Mouse (Mus musculus): ENCODE results near the gene Prdx5. TPM values are rescaled to one million over a fixed set of nuclear protein-coding genes. Genes with fewer than 3 reads are reported as not detected.

The Prdx5 gene
- total and polyA plus RNA-seq, 3 experiments, result 130 to 246 TPM; not detected in 1

DNA sequence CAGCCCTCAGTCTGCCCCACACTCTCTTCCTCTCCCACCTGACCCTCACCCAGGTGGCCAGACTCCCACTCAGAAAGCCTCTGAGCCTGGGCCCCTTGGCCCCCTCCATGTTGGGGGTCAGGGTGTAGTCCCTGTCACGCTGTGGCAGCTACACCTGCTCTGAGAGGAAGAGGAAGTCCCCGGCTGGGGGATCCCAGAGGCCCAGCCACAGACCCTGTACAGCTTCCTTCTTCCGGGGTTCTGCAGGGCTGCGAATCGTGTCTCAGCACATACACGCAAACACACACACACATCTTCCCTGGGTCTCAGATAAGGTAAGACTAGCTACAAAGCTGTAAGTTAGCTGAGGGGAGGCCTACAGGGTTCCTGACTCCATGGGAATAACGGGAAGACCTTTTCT lies 51.9 kb downstream of the Prdx5 start, which contains the start of gene Ccdc88b (continued):
- TF ChIP-seq TCF12 (IDR thresholded peaks at IDR 0.05; ENCODE audit: low read depth, low read length) (peak; percentile 67), TBP (IDR thresholded peaks at IDR 0.05; ENCODE audit: low read depth, low read length) (peak; percentile 75), MAZ (IDR thresholded peaks at IDR 0.05; ENCODE audit: low read depth, low read length) (no peak), ZMIZ1 (IDR thresholded peaks at IDR 0.05; ENCODE audit: low read depth, low read length) (peak; percentile 42; the same call in 1 of the 2 replicates), MAFK (IDR thresholded peaks at IDR 0.05; ENCODE audit: borderline replicate concordance, low read depth, low read length) (no peak), USF2 (IDR thresholded peaks at IDR 0.05; ENCODE audit: borderline replicate concordance in 1 of 2, insufficient read depth in 1 of 2, low read depth in 1 of 2, low read length in 2 of 2) (no peak), HCFC1 (IDR thresholded peaks at IDR 0.05; ENCODE audit: low read depth, low read length) (peak; percentile 80), RAD21 (IDR thresholded peaks at IDR 0.05; ENCODE audit: low read depth, low read length) (no peak), MAX (IDR thresholded peaks at IDR 0.05; ENCODE audit: low read length) (peak; percentile 81)

DNA sequence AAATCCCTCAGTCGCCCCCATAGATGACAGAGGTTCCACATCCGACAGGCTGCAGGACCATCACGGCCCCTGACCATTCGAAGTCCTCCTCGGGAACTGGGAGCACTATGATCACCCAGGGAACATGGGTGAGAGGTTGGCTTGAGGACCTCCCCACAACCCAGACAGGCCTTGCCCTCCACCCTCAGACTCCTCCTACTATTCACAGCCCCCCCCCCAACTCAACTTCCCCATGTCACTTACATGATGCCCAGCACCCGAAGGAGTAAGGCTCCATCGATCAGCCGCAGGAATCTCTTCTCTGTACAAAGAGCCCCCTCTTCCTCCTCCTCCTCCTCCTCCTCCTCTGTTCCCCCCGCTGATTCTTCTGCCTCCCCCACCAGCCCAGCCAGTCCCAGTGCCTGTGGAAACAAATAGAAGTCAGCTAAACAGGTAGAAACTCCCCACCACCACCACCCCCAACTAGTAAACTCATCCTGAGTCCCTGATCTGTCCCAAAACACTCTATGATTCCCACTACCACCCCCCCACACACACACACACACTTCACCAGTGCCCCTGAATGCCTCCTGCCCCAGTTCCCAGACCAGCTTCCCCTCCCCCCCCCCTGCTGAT lies 52.4 kb downstream of the Prdx5 start:
- Histone ChIP-seq H3K4me1 (ENCODE audit: control insufficient read depth in 1 of 2, insufficient read depth in 2 of 2, low read length in 2 of 2) (peaks cover 7 to 8% of the 10 kb centered on the region in 2 experiments; a peak in 3 of 4 replicates), H3K79me2 (ENCODE audit: control insufficient read depth, insufficient read depth, low read length, poor library complexity) (peaks cover 9% of the 10 kb centered on the region), H3K9me3 (replicated peaks; ENCODE audit: insufficient read depth, low read length) (no peaks in the 10 kb centered on the region), H3K27me3 (ENCODE audit: control insufficient read depth in 1 of 2, insufficient read depth in 2 of 2, low read length in 2 of 2) (no peaks in the 10 kb centered on the region), H3K4me3 (ENCODE audit: control insufficient read depth in 1 of 2, insufficient read depth in 1 of 2, low read depth in 2 of 2, low read length in 2 of 2) (peak overlapping the region; percentile 42 to 50), H3K9ac (ENCODE audit: control insufficient read depth, low read depth, low read length, poor library complexity, severe bottlenecking) (peak overlapping the region; percentile 58), H3K27ac (ENCODE audit: control insufficient read depth, low read depth, low read length) (peak overlapping the region; percentile 37; the same call in 1 of the 2 replicates), H3K36me3 (ENCODE audit: control insufficient read depth in 1 of 2, insufficient read depth in 2 of 2, low read length in 2 of 2) (peaks cover 4 to 11% of the 10 kb centered on the region in 2 experiments; a peak in 3 of 4 replicates)
- peak; percentile 48 for DNase-seq (ENCODE audit: low read depth, low spot score)
- no peak for TF ChIP-seq CTCF (IDR thresholded peaks at IDR 0.05 in 2 of 3, conservative IDR thresholded peaks at IDR 0.05 in 1 of 3; ENCODE audit: control insufficient read depth in 1 of 3, insufficient read depth in 1 of 3, low read depth in 2 of 3, low read length in 3 of 3, poor library complexity in 1 of 3, severe bottlenecking in 1 of 3)
- TF ChIP-seq MEF2A (IDR thresholded peaks at IDR 0.05; ENCODE audit: extremely low read depth, insufficient replicate concordance, low read depth, low read length, poor library complexity, severe bottlenecking), result no peak
- no peak for TF ChIP-seq NELFE (IDR thresholded peaks at IDR 0.05; ENCODE audit: low read depth, low read length)
- peak; percentile 10; the same call in 1 of the 2 replicates for TF ChIP-seq MAZ (IDR thresholded peaks at IDR 0.05; ENCODE audit: low read depth, low read length)
- TF ChIP-seq ETS1 (IDR thresholded peaks at IDR 0.05; ENCODE audit: low read depth, low read length), result no peak
- no peak for TF ChIP-seq BHLHE40 (IDR thresholded peaks at IDR 0.05; ENCODE audit: borderline replicate concordance, low read depth, low read length)
- no peak for TF ChIP-seq MYC (IDR thresholded peaks at IDR 0.05; ENCODE audit: low read depth, low read length)

DNA sequence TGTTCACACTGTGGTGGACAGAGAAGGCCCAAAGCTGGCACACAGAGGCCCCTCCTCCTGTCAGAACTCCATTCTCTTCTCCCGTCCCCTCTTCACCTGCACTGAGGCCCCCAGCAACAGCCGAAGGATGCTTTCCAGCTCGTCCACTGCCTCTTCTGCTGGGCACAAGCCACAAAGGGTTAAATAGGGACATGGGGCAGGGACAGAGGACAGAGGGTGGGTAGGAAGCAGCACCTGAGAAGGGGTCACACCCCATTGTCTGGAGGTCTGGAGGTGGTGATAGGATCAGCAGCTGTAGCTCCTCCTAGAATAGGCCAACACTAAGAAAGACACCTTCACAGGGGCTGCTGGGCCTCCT lies 52.9 kb downstream of the Prdx5 start:
- Histone ChIP-seq H3K4me3 (ENCODE audit: control insufficient read depth in 1 of 2, insufficient read depth in 1 of 2, low read depth in 2 of 2, low read length in 2 of 2) (peak overlapping the region in 1 of 2 experiments; percentile 42; a peak in 2 of 4 replicates), H3K27me3 (ENCODE audit: control insufficient read depth in 1 of 2, insufficient read depth in 2 of 2, low read length in 2 of 2) (no peaks in the 10 kb centered on the region), H3K36me3 (ENCODE audit: control insufficient read depth in 1 of 2, insufficient read depth in 2 of 2, low read length in 2 of 2) (peaks cover 4 to 11% of the 10 kb centered on the region in 2 experiments; a peak in 3 of 4 replicates), H3K79me2 (ENCODE audit: control insufficient read depth, insufficient read depth, low read length, poor library complexity) (peaks cover 9% of the 10 kb centered on the region), H3K9me3 (replicated peaks; ENCODE audit: insufficient read depth, low read length) (no peaks in the 10 kb centered on the region), H3K9ac (ENCODE audit: control insufficient read depth, low read depth, low read length, poor library complexity, severe bottlenecking) (peak overlapping the region; percentile 58), H3K4me1 (ENCODE audit: control insufficient read depth in 1 of 2, insufficient read depth in 2 of 2, low read length in 2 of 2) (peaks cover 7 to 8% of the 10 kb centered on the region in 2 experiments; a peak in 3 of 4 replicates), H3K27ac (ENCODE audit: control insufficient read depth, low read depth, low read length) (no peak overlapping the region)
- DNase-seq (ENCODE audit: low read depth, low spot score), result no peak
- TF ChIP-seq NELFE (IDR thresholded peaks at IDR 0.05; ENCODE audit: low read depth, low read length), result no peak
- TF ChIP-seq ZMIZ1 (IDR thresholded peaks at IDR 0.05; ENCODE audit: low read depth, low read length), result no peak
- TF ChIP-seq RAD21 (IDR thresholded peaks at IDR 0.05; ENCODE audit: low read depth, low read length), result no peak
- no peak for TF ChIP-seq TCF12 (IDR thresholded peaks at IDR 0.05; ENCODE audit: low read depth, low read length)
- no peak for TF ChIP-seq KAT2A (conservative IDR thresholded peaks at IDR 0.05; ENCODE audit: low read depth, low read length)
- no peak for TF ChIP-seq SIN3A (IDR thresholded peaks at IDR 0.05; ENCODE audit: low read length)
- no peak for TF ChIP-seq MYC (IDR thresholded peaks at IDR 0.05; ENCODE audit: low read depth, low read length)
- TF ChIP-seq MAZ (IDR thresholded peaks at IDR 0.05; ENCODE audit: low read depth, low read length), result no peak
- no peak for TF ChIP-seq MEF2A (IDR thresholded peaks at IDR 0.05; ENCODE audit: extremely low read depth, insufficient replicate concordance, low read depth, low read length, poor library complexity, severe bottlenecking)
- no peak for TF ChIP-seq TAL1 (IDR thresholded peaks at IDR 0.05; ENCODE audit: low read length)
- TF ChIP-seq SMC3 (IDR thresholded peaks at IDR 0.05; ENCODE audit: low read depth, low read length), result no peak
- TF ChIP-seq ZC3H11A (IDR thresholded peaks at IDR 0.05; ENCODE audit: low read depth, low read length), result no peak
- TF ChIP-seq CHD2 (IDR thresholded peaks at IDR 0.05; ENCODE audit: low read length), result no peak
- no peak for TF ChIP-seq ETS1 (IDR thresholded peaks at IDR 0.05; ENCODE audit: low read depth, low read length)
- no peak for TF ChIP-seq MAFK (IDR thresholded peaks at IDR 0.05; ENCODE audit: borderline replicate concordance, low read depth, low read length)
- TF ChIP-seq MAX (IDR thresholded peaks at IDR 0.05; ENCODE audit: low read length), result no peak
- no peak for TF ChIP-seq ELF1 (IDR thresholded peaks at IDR 0.05; ENCODE audit: low read depth, low read length)
- no peak for TF ChIP-seq MYB (IDR thresholded peaks at IDR 0.05; ENCODE audit: low read depth, low read length)
- TF ChIP-seq ZKSCAN1 (IDR thresholded peaks at IDR 0.05; ENCODE audit: low read depth, low read length), result no peak
- no peak for TF ChIP-seq CTCF (IDR thresholded peaks at IDR 0.05 in 2 of 3, conservative IDR thresholded peaks at IDR 0.05 in 1 of 3; ENCODE audit: control insufficient read depth in 1 of 3, insufficient read depth in 1 of 3, low read depth in 2 of 3, low read length in 3 of 3, poor library complexity in 1 of 3, severe bottlenecking in 1 of 3)
